Mouse (Mus musculus): ENCODE data around the gene Gm4141. TPM values are rescaled to one million over a fixed set of nuclear protein-coding genes. Genes with fewer than 3 reads are reported as not detected.
"Not testable (repeated sequence)": the region's sequence is repeated elsewhere in the genome, so short reads cannot be mapped to it uniquely, and the experiment has no call there.

The Gm4141 gene
- not detected in 2 replicates for polyA plus RNA-seq (2015; fragmentation: Nextera tagmentation; extraction: Ambion mirVana)

GRCm38 (mm10) chr7:20576141-20576540 is at the start of gene Gm4141:
Gene Gm4141, minus strand, starts transcription at chr7:20576241.
- H3K27me3 ChIP-seq; H3K9ac ChIP-seq; H3K27ac ChIP-seq; H3K4me2 ChIP-seq; ATAC-seq (replicated peaks; ENCODE audit: low FRiP score); H3K36me3 ChIP-seq; H3K4me3 ChIP-seq (replicated peaks); H3K9me3 ChIP-seq (replicated peaks); H3K4me1 ChIP-seq: not testable (repeated sequence)
- no CpG with 5 or more reads among the region's 3 CpGs for WGBS

DNA sequence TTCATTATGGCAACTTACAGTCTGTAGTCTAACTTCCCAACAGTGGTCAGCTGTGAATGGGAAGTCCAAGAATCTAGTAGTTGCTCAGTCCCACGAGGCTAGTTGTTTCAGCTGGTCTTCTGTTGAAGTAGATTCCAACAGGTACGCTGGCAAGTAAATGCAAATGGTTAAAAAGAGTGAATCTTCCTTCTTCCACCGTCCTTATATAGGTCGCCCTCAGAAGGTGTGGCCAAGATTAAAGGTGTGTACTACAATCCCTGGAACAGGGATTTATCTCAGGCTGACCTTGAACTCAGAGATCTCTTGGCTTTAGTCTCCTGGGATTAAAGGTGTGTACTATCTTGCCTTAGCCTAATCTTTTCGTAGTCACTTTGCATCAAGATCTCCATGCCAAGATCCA is 22.9 kb upstream of the Gm4141 start, which contains the start of gene Gm4513:
Gm4513 (minus strand) TSS at position 101 of the 400 bp plus-strand sequence.
- not testable (repeated sequence) for H3K4me1 ChIP-seq; H3K4me3 ChIP-seq (replicated peaks); ATAC-seq (replicated peaks; ENCODE audit: low FRiP score); H3K27me3 ChIP-seq; H3K9ac ChIP-seq; H3K27ac ChIP-seq; H3K36me3 ChIP-seq; H3K9me3 ChIP-seq (replicated peaks); H3K4me2 ChIP-seq
- WGBS, result 80% methylated on average over 3 of the region's 5 CpGs

- H3K27ac ChIP-seq; H3K36me3 ChIP-seq; H3K4me2 ChIP-seq; H3K4me1 ChIP-seq; H3K9me3 ChIP-seq (replicated peaks); H3K27me3 ChIP-seq; H3K9ac ChIP-seq; ATAC-seq (replicated peaks; ENCODE audit: low FRiP score); H3K4me3 ChIP-seq (replicated peaks): not testable (repeated sequence)
- WGBS, result no CpG with 5 or more reads among the region's 1 CpGs
These were observed 30.4 kb downstream of the Gm4141 start, which contains the start of gene Gm5726 for GRCm38 (mm10) chr7:20545657-20546056. Gene Gm5726, minus strand, starts transcription at chr7:20545757.

DNA sequence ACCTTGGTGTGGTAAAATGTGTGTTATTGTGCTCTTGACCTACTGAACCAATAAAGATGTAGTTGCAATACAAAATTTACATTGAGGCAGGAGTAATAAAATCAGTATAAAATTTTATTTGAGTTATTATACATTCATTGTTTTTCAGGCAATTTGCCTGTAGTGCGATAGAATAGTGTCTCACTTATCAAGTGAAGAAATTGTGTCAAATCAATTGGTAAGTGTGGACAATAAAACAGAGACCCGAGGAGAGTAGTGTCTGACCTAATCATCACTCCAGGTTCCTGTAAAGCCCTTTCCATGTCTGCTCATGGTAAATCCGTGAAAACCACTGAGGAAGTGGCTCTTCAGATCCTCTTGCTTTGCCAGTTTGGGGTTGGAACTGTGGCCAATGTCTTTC is 42.5 kb downstream of the Gm4141 start, which contains the start of gene Vmn1r104:
Vmn1r104 (plus strand) TSS at position 301 of the 400 bp plus-strand sequence.
- H3K36me3 ChIP-seq; H3K27me3 ChIP-seq; H3K4me1 ChIP-seq; H3K4me2 ChIP-seq; H3K9me3 ChIP-seq (replicated peaks); H3K27ac ChIP-seq; H3K9ac ChIP-seq; ATAC-seq (replicated peaks; ENCODE audit: low FRiP score); H3K4me3 ChIP-seq (replicated peaks): not testable (repeated sequence)
- WGBS, result no CpG with 5 or more reads among the region's 3 CpGs

Other genes with a start within 250 kb of the Gm4141 start
- not detected in 2 replicates for gene Gm4133, start 242.2 kb downstream of the Gm4141 start, polyA plus RNA-seq (2015; fragmentation: Nextera tagmentation; extraction: Ambion mirVana)
- gene Gm5728, start 200.8 kb downstream of the Gm4141 start, polyA plus RNA-seq (2015; fragmentation: Nextera tagmentation; extraction: Ambion mirVana), result not detected in 2 replicates
- gene Vmn1r100, start 158.3 kb downstream of the Gm4141 start, polyA plus RNA-seq (2015; fragmentation: Nextera tagmentation; extraction: Ambion mirVana), result not detected in 2 replicates
- not detected in 2 replicates for gene Vmn1r101, start 133.6 kb downstream of the Gm4141 start, polyA plus RNA-seq (2015; fragmentation: Nextera tagmentation; extraction: Ambion mirVana)
- gene Gm10670, start 101.3 kb downstream of the Gm4141 start, polyA plus RNA-seq (2015; fragmentation: Nextera tagmentation; extraction: Ambion mirVana), result not detected in 2 replicates
- gene Vmn1r103, start 65.7 kb downstream of the Gm4141 start, polyA plus RNA-seq (2015; fragmentation: Nextera tagmentation; extraction: Ambion mirVana), result not detected in 2 replicates
- gene Vmn1r104, start 42.4 kb downstream of the Gm4141 start, polyA plus RNA-seq (2015; fragmentation: Nextera tagmentation; extraction: Ambion mirVana), result not detected in 2 replicates
- not detected in 2 replicates for gene Gm5726, start 30.5 kb downstream of the Gm4141 start, polyA plus RNA-seq (2015; fragmentation: Nextera tagmentation; extraction: Ambion mirVana)
- gene Gm4513, start 22.8 kb upstream of the Gm4141 start, polyA plus RNA-seq (2015; fragmentation: Nextera tagmentation; extraction: Ambion mirVana), result not detected in 2 replicates
- gene Vmn1r107, start 92.7 kb upstream of the Gm4141 start, polyA plus RNA-seq (2015; fragmentation: Nextera tagmentation; extraction: Ambion mirVana), result not detected in 2 replicates
- not detected in 2 replicates for gene Vmn1r111, start 127.0 kb upstream of the Gm4141 start, polyA plus RNA-seq (2015; fragmentation: Nextera tagmentation; extraction: Ambion mirVana)
- gene Gm10668, start 154.4 kb upstream of the Gm4141 start, polyA plus RNA-seq (2015; fragmentation: Nextera tagmentation; extraction: Ambion mirVana), result not detected in 2 replicates
- not detected in 2 replicates for gene Vmn1r112, start 194.9 kb upstream of the Gm4141 start, polyA plus RNA-seq (2015; fragmentation: Nextera tagmentation; extraction: Ambion mirVana)
- gene Vmn1r113, start 211.0 kb upstream of the Gm4141 start, polyA plus RNA-seq (2015; fragmentation: Nextera tagmentation; extraction: Ambion mirVana), result not detected in 2 replicates
- not detected in 2 replicates for gene Vmn1r114, start 235.9 kb upstream of the Gm4141 start, polyA plus RNA-seq (2015; fragmentation: Nextera tagmentation; extraction: Ambion mirVana)